Mouse (Mus musculus) midbrain, embryonic 10.5 days (tissue): ENCODE measurements around the gene Npl. TPM values are rescaled to one million over a fixed set of nuclear protein-coding genes. Genes with fewer than 3 reads are reported as not detected.

Experiments
- DNase-seq: peaks from one replicate; pipeline ENCODE4 v3.0.0-alpha.2; 2017; ENCODE audit warnings: low spot score
- H3K27ac ChIP-seq: fragments of 300-500 bp; sonication (generic); replicated peaks from 2 replicates; pipeline ENCODE4 v1.5.1; 2016; ENCODE audit warnings: mild to moderate bottlenecking
- H3K27me3 ChIP-seq: fragments of 300-500 bp; sonication (generic); 2 replicates; pipeline ENCODE4 v1.6.1; 2016; ENCODE audit warnings: low read depth, mild to moderate bottlenecking; ENCODE audit not compliant: poor library complexity, severe bottlenecking
- H3K36me3 ChIP-seq: fragments of 300-500 bp; sonication (generic); 2 replicates; pipeline ENCODE4 v1.6.1; 2016; ENCODE audit warnings: mild to moderate bottlenecking, moderate library complexity
- H3K4me1 ChIP-seq: fragments of 300-500 bp; sonication (generic); 2 replicates; pipeline ENCODE4 v1.6.1; 2016
- H3K4me3 ChIP-seq: fragments of 300-500 bp; sonication (generic); 2 replicates; pipeline ENCODE4 v1.5.1; 2016; ENCODE audit warnings: mild to moderate bottlenecking, moderate library complexity
- H3K9me3 ChIP-seq: fragments of 300-500 bp; sonication (generic); replicated peaks from 2 replicates; pipeline ENCODE4 v1.6.1; 2016; ENCODE audit warnings: mild to moderate bottlenecking
- WGBS: fragments of 180-500 bp; shearing (Covaris S2); methylation state at CpG from one replicate; pipeline ENCODE4 v1.1.7; 2016; 5-methylcytosine and 5-hydroxymethylcytosine counted together
- polyA plus RNA-seq: library from polyadenylated mRNA; unstranded; fragments of >200 nt; fragmentation: Nextera tagmentation; extraction: Ambion mirVana; gene quantifications from 2 replicates; pipeline ENCODE4 v1.2.1, GENCODE M21; 2016

Gene Npl
- polyA plus RNA-seq, 1 experiment from 2014 or later, result 25.0 TPM

- 92% methylated on average over 7 of the region's 7 CpGs for WGBS
- H3K4me3 ChIP-seq, result no peak overlapping the region
- DNase-seq, result no peak
- no peak overlapping the region for H3K27ac ChIP-seq
- H3K36me3 ChIP-seq, result no peaks in the 10 kb centered on the region
- no peaks in the 10 kb centered on the region for H3K27me3 ChIP-seq
- peaks cover 6% of the 10 kb centered on the region for H3K4me1 ChIP-seq
- H3K9me3 ChIP-seq, result no peaks in the 10 kb centered on the region
Observed at GRCm38 (mm10) chr1:153564701-153565100, 14.9 kb upstream of the Npl start.

GRCm38 (mm10) chr1:153563675-153564074 is 13.8 kb upstream of the Npl start:
- WGBS, result 46% methylated on average over 2 of the region's 2 CpGs
- Histone ChIP-seq H3K9me3 (no peaks in the 10 kb centered on the region), H3K4me3 (no peak overlapping the region), H3K27me3 (no peaks in the 10 kb centered on the region; the same call in 1 of the 2 replicates), H3K4me1 (peaks cover 7% of the 10 kb centered on the region), H3K27ac (no peak overlapping the region), H3K36me3 (no peaks in the 10 kb centered on the region)
- DNase-seq, result no peak

GRCm38 (mm10) chr1:153560805-153561204 is 11.0 kb upstream of the Npl start:
- no peaks in the 10 kb centered on the region for H3K36me3 ChIP-seq
- DNase-seq, result no peak
- no peak overlapping the region for H3K27ac ChIP-seq
- H3K9me3 ChIP-seq, result no peaks in the 10 kb centered on the region
- H3K27me3 ChIP-seq, result peaks cover 11% of the 10 kb centered on the region
- peaks cover 7% of the 10 kb centered on the region for H3K4me1 ChIP-seq
- H3K4me3 ChIP-seq, result no peak overlapping the region
- 60% methylated on average over 6 of the region's 6 CpGs for WGBS

GRCm38 (mm10) chr1:153559701-153560100 is 9.9 kb upstream of the Npl start:
- Histone ChIP-seq H3K9me3 (no peaks in the 10 kb centered on the region), H3K27me3 (peaks cover 11% of the 10 kb centered on the region), H3K27ac (no peak overlapping the region), H3K4me1 (peaks cover 7% of the 10 kb centered on the region), H3K4me3 (no peak overlapping the region), H3K36me3 (no peaks in the 10 kb centered on the region)
- 60% methylated on average over 7 of the region's 7 CpGs for WGBS
- peak; percentile 18 for DNase-seq

DNA sequence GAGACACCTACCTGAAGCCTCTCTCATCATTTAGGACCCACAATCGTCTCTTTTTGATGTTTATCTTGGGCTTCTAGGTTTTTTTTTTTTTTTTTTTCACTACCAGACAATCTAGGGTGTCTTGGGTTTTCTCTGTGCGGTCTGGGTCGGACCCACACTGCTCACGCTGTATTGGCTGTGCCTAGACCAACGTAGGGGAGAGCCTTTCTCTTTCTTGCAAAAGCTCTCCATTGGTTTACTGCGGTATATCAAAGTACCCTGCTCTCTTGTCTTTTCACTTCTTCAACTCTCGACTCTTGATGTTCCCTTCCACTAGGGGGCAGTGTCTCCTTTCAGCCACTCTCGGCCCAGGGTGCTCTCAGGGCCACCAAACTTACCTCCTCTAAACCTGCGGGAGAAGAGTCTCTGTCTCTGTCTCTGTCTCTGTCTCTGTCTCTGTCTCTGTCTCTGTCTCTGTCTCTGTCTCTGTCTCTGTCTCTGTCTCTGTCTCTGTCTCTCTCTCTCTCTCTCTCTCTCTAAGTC is 9.3 kb upstream of the Npl start:
- DNase-seq, result peak; percentile 65
- H3K27ac ChIP-seq, result no peak overlapping the region
- 20% methylated on average over 9 of the region's 9 CpGs for WGBS

GRCm38 (mm10) chr1:153556896-153557295 is 7.1 kb upstream of the Npl start:
- H3K27me3 ChIP-seq, result peaks cover 11% of the 10 kb centered on the region
- H3K27ac ChIP-seq, result no peak overlapping the region
- H3K36me3 ChIP-seq, result no peaks in the 10 kb centered on the region
- peak; percentile 50 for DNase-seq
- no peaks in the 10 kb centered on the region for H3K9me3 ChIP-seq
- peaks cover 7% of the 10 kb centered on the region for H3K4me1 ChIP-seq
- 9% methylated on average over 2 of the region's 2 CpGs for WGBS
- no peak overlapping the region for H3K4me3 ChIP-seq

More for the DNA sequence above, 9.3 kb upstream of the Npl start:
- peaks cover 7% of the 10 kb centered on the region for H3K4me1 ChIP-seq
- H3K9me3 ChIP-seq, result no peaks in the 10 kb centered on the region
- peaks cover 11% of the 10 kb centered on the region for H3K27me3 ChIP-seq
- no peaks in the 10 kb centered on the region for H3K36me3 ChIP-seq
- H3K4me3 ChIP-seq, result no peak overlapping the region

DNA sequence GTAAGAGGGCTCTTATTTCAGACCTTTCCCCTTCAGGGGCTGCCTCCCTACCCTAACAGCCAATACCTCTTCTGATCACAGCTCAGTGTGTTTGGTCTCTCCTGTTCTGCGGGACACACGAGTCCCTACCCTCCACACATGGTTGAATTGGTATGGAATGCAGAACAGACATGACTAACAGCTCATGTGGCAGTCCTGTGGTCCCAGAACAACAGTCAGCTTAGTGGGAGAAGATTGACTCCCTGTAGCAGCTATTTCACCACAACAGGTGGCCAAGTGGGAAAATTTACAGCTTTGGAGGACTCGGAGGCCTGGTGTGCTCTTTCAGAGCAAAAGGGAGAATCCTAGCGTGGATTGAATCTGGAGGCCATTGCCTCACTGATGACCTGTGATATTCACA is 6.4 kb upstream of the Npl start:
- Histone ChIP-seq H3K4me1 (peaks cover 7% of the 10 kb centered on the region), H3K36me3 (no peaks in the 10 kb centered on the region), H3K27ac (no peak overlapping the region), H3K27me3 (peaks cover 11% of the 10 kb centered on the region), H3K4me3 (no peak overlapping the region), H3K9me3 (no peaks in the 10 kb centered on the region)
- DNase-seq, result no peak
- WGBS, result 82% methylated on average over 4 of the region's 4 CpGs

DNA sequence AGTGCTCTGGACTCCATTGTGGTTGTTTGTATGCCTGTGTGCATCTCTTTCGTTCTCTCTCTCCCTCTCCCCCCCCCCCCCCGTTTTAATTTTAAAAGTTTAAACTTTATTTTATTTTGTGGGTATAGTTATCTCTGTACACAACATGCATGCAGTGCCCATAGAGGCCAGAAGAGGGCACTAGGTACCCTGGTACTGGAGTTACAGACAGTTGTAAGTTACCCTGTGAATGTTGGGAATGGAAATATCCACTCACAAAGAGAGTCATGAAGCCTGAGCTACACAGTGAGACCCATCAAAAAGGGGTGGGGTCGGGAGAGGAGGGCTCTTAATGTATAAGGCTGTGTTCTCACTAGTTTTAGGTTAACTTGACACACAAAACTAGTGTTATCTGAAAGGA is 969 bp upstream of the Npl start:
- H3K4me1 ChIP-seq, result peaks cover 12% of the 10 kb centered on the region
- peaks cover 19% of the 10 kb centered on the region for H3K27me3 ChIP-seq
- no peaks in the 10 kb centered on the region for H3K9me3 ChIP-seq
- peak; percentile 59 for DNase-seq
- H3K4me3 ChIP-seq, result no peak overlapping the region
- no peaks in the 10 kb centered on the region for H3K36me3 ChIP-seq
- no peak overlapping the region for H3K27ac ChIP-seq
- WGBS, result 28% methylated on average over 3 of the region's 3 CpGs

- Histone ChIP-seq H3K27me3 (peaks cover 19% of the 10 kb centered on the region), H3K36me3 (no peaks in the 10 kb centered on the region), H3K27ac (no peak overlapping the region), H3K9me3 (no peaks in the 10 kb centered on the region), H3K4me3 (no peak overlapping the region), H3K4me1 (peaks cover 24% of the 10 kb centered on the region)
- no peak for DNase-seq
- WGBS, result 85% methylated on average over 8 of the region's 8 CpGs
Observed at GRCm38 (mm10) chr1:153547555-153547954, 2.3 kb downstream of the Npl start.

DNA sequence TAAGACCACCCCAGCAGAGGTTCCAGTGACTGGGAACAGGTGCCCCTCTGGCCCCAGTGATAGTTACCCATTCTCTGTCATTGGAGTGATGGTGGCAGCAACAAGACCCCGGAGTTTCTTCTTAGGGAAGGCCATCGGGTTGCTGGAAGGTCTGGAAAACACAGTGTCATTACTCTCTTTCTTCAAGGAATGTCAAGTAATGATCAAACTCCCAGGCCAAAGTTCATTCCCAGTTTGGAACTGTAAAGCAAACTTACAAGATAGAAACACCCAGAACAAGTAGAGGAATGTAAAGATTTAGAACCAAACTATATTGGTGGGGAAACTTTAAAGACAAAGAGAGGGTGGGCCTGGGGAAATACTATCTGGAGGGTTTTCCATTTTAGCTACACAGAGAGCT is 4.6 kb downstream of the Npl start:
- peaks cover 40% of the 10 kb centered on the region for H3K4me1 ChIP-seq
- H3K4me3 ChIP-seq, result no peak overlapping the region
- no peak overlapping the region for H3K27ac ChIP-seq
- no peak for DNase-seq
- peaks cover 19% of the 10 kb centered on the region for H3K27me3 ChIP-seq
- H3K9me3 ChIP-seq, result no peaks in the 10 kb centered on the region
- H3K36me3 ChIP-seq, result no peaks in the 10 kb centered on the region
- 94% methylated on average over 2 of the region's 2 CpGs for WGBS

GRCm38 (mm10) chr1:153542726-153543320 is 7.0 kb downstream of the Npl start:
- Histone ChIP-seq H3K36me3 (no peaks in the 10 kb centered on the region), H3K4me3 (no peak overlapping the region), H3K27me3 (0 out of 2 replicates have a peak, but pooled peaks cover 2% of the 10 kb centered on the region), H3K27ac (peak overlapping the region; percentile 64), H3K9me3 (no peaks in the 10 kb centered on the region), H3K4me1 (peaks cover 42% of the 10 kb centered on the region)
- DNase-seq, result no peak
- 51% methylated on average over 7 of the region's 7 CpGs for WGBS

DNA sequence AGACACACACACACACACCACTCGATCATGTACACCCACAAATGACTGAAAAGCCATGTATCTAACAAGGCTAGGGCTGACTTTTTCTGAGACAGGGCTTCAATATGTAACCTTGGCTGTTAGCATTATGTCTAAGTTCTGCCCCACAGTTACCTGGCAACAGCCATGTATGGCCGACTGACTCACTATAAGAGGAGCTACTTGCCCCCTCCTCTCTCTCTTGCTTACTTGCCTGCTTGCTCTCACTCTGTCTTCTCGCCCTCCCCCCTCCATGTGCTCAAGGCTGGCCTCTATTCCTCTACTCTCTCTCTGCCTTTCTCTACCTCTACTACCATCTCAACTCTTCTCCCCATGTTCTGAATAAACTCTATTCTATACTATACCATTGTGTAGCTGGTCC is 9.1 kb downstream of the Npl start:
- Histone ChIP-seq H3K9me3 (no peaks in the 10 kb centered on the region), H3K4me3 (no peak overlapping the region), H3K27me3 (no peaks in the 10 kb centered on the region), H3K4me1 (peaks cover 46% of the 10 kb centered on the region), H3K27ac (peak overlapping the region; percentile 78), H3K36me3 (peaks cover 6% of the 10 kb centered on the region)
- no peak for DNase-seq
- WGBS, result 60% methylated on average over 3 of the region's 3 CpGs

DNA sequence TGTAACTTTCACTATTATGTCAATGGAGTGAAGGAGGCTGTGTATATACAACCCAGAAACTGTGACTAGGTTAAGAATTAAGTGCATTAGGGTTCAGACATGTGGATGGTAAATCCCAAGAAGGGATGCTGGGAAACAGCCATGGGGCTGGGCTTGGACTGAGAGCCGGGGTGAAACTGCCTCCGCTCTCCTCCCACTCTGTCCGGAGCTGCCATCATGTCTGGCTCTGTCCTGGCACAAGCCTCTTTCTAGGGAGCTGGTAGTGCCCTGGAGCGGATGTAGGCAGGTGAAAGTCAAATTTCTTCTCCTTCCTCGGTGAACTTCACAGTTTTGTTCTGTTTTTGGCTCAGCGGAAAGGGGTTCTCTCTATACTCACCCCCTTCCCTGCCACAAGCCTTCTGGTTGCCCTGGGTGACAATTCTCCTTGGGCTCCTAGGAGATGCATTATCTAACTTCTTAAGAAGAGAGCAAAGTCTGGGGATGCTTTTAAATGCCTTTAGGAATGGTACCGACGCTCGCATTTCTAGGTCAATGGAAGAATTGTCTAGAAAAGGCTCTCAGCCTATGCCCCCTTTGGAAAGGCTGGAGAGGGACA is 10.0 kb downstream of the Npl start:
- no peaks in the 10 kb centered on the region for H3K9me3 ChIP-seq
- peak; percentile 37 for DNase-seq
- H3K36me3 ChIP-seq, result peaks cover 15% of the 10 kb centered on the region
- H3K4me1 ChIP-seq, result peaks cover 52% of the 10 kb centered on the region
- no peaks in the 10 kb centered on the region for H3K27me3 ChIP-seq
- H3K4me3 ChIP-seq, result no peak overlapping the region
- peak overlapping the region; percentile 78 for H3K27ac ChIP-seq
- 36% methylated on average over 9 of the region's 9 CpGs for WGBS
